Mouse (Mus musculus) thymus, adult 2 months (tissue): ENCODE data around the gene Bub1b.

Source experiments
- CTCF ChIP-seq: fragments of 200-500 bp; IDR thresholded peaks from 2 replicates; pipeline ENCODE4 v1.5.1; 2012; ENCODE audit warnings: mild to moderate bottlenecking, control low read depth, low read length, moderate library complexity, borderline replicate concordance; ENCODE audit not compliant: control insufficient read depth, poor library complexity, insufficient read depth; ENCODE audit errors: extremely low read depth
- POLR2A ChIP-seq: fragments of 200-500 bp; IDR thresholded peaks from 2 replicates; pipeline ENCODE4 v1.6.1; 2012; ENCODE audit warnings: mild to moderate bottlenecking, low read length, control low read depth, moderate library complexity; ENCODE audit not compliant: control insufficient read depth, poor library complexity, insufficient read depth; ENCODE audit errors: extremely low read depth

DNA sequence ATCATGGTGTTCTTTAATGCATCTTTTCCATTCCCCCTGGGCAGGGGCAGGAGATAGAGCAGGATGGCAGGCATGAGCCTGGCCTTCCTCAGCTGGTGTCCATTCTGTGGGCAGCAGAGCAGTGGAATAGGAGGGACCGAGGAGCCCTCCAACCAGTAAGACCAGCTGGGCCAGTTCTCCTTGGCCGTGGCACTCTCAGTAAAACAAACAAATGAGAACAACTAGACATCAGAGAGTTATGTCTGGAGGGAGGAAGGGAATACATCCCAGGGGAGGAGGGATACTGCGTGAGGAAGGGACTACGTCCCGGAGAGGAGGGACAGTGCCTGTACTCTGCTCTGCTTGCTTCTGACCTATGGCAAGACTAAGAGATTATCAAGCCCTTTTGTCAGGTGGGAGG, 12.0 kb upstream of the Bub1b start:
- TF ChIP-seq CTCF (no peak), POLR2A (no peak)
